Mouse (Mus musculus): ENCODE results near the gene Tenm4. TPM values are rescaled to one million over a fixed set of nuclear protein-coding genes. Genes with fewer than 3 reads are reported as not detected.

The Tenm4 gene
- polyA plus RNA-seq, 1 experiment from 2014 or later: 52.7 TPM

DNA sequence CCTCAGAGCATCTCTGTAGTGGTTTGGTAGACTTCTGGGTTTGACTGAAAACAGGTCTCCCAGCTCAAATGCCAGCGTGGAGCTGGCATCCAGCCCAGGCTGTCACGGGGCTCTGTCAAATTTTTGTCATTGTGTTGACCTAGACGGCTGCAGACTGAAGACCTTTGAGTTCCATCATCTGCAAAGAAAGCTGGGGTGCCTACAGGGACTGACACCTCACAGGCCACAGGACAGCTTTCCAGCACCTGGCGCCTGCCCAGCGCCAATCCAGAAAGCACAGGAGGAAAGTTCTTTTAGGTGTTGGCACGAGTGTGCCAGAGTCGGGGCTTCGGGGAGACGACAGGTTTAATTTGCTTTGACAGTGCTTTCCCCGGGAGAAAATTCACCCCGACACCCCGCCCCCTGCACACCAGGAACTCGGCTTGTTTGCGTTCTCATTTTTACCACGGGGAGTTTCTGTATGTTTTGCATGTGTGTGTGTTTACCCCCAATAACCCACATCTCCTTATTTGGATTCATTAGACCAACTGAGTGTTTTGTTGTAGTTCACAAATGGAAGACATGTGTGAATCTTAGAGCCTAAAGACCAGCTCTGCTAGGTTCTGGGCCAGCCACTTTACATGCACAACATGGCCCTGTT, 594.4 kb downstream of the Tenm4 start:
- Histone ChIP-seq H3K4me3 (no peak overlapping the region), H3K9ac (no peak overlapping the region), H3K4me1 (peaks cover 13% of the 10 kb centered on the region), H3K4me2 (no peak overlapping the region), H3K36me3 (replicated peaks) (no peaks in the 10 kb centered on the region), H3K27me3 (replicated peaks) (no peaks in the 10 kb centered on the region), H3K9me3 (no peaks in the 10 kb centered on the region), H3K27ac (no peak overlapping the region; the same call in 1 of the 2 replicates)
- no peak for ATAC-seq (replicated peaks)
- WGBS: 62% methylated on average over 15 of the region's 15 CpGs

GRCm38 (mm10) chr7:96767090-96767489, 596.0 kb downstream of the Tenm4 start:
- H3K27ac ChIP-seq: no peak overlapping the region
- WGBS: 70% methylated on average over 3 of the region's 3 CpGs
- no peaks in the 10 kb centered on the region for H3K9me3 ChIP-seq
- no peak overlapping the region for H3K9ac ChIP-seq
- H3K27me3 ChIP-seq (replicated peaks): no peaks in the 10 kb centered on the region
- H3K4me3 ChIP-seq: no peak overlapping the region
- peaks cover 7% of the 10 kb centered on the region; the same call in 1 of the 2 replicates for H3K4me1 ChIP-seq
- no peak for ATAC-seq (replicated peaks)
- no peak overlapping the region for H3K4me2 ChIP-seq
- no peaks in the 10 kb centered on the region for H3K36me3 ChIP-seq (replicated peaks)

GRCm38 (mm10) chr7:96768718-96769117, 597.7 kb downstream of the Tenm4 start:
- Histone ChIP-seq H3K27ac (no peak overlapping the region), H3K27me3 (replicated peaks) (no peaks in the 10 kb centered on the region), H3K9ac (no peak overlapping the region), H3K9me3 (no peaks in the 10 kb centered on the region), H3K4me2 (no peak overlapping the region), H3K4me3 (no peak overlapping the region), H3K36me3 (replicated peaks) (0 out of 2 replicates have a peak, but pooled peaks cover 3% of the 10 kb centered on the region), H3K4me1 (peaks cover 7% of the 10 kb centered on the region; the same call in 1 of the 2 replicates)
- 88% methylated on average over 6 of the region's 6 CpGs for WGBS
- no peak for ATAC-seq (replicated peaks)

GRCm38 (mm10) chr7:96769784-96770183, 598.7 kb downstream of the Tenm4 start:
- ATAC-seq (replicated peaks): no peak
- 78% methylated on average over 4 of the region's 4 CpGs for WGBS
- no peak overlapping the region for H3K4me3 ChIP-seq

DNA sequence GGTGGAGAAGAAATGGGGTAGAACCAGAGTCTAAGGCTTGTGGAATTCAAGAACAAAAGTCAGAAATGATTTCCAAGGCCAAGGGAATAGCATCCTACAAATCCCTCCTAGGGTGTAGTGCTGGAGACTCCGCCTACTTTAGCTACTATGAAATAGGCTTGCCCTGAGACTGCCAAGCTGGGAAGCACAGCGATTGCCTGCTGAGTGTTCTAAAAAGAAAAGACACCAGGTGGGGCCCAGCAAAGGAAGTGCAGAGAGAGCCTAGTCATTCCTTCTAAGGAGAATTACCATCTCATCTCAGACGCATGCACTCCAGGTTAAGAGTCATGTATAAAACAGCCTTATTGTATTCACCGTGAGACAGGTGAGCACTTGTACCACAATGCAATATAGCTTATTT, 601.9 kb downstream of the Tenm4 start:
- no peaks in the 10 kb centered on the region for H3K9me3 ChIP-seq
- H3K36me3 ChIP-seq (replicated peaks): 0 out of 2 replicates have a peak, but pooled peaks cover 3% of the 10 kb centered on the region
- no peak overlapping the region for H3K27ac ChIP-seq
- H3K9ac ChIP-seq: no peak overlapping the region
- H3K4me1 ChIP-seq: no peaks in the 10 kb centered on the region; the same call in 1 of the 2 replicates
- H3K27me3 ChIP-seq (replicated peaks): no peaks in the 10 kb centered on the region
- H3K4me3 ChIP-seq: no peak overlapping the region
- ATAC-seq (replicated peaks): no peak
- WGBS: 71% methylated on average over 4 of the region's 4 CpGs
- no peak overlapping the region for H3K4me2 ChIP-seq

More at GRCm38 (mm10) chr7:96769784-96770183, 598.7 kb downstream of the Tenm4 start:
- Histone ChIP-seq H3K9me3 (no peaks in the 10 kb centered on the region), H3K27me3 (replicated peaks) (no peaks in the 10 kb centered on the region), H3K36me3 (replicated peaks) (0 out of 2 replicates have a peak, but pooled peaks cover 3% of the 10 kb centered on the region), H3K4me2 (no peak overlapping the region), H3K4me1 (peaks cover 7% of the 10 kb centered on the region; the same call in 1 of the 2 replicates), H3K27ac (no peak overlapping the region), H3K9ac (no peak overlapping the region)

- Histone ChIP-seq H3K27me3 (replicated peaks) (no peaks in the 10 kb centered on the region), H3K4me3 (no peak overlapping the region), H3K9me3 (no peaks in the 10 kb centered on the region), H3K27ac (no peak overlapping the region), H3K36me3 (replicated peaks) (0 out of 2 replicates have a peak, but pooled peaks cover 3% of the 10 kb centered on the region), H3K9ac (no peak overlapping the region), H3K4me1 (no peaks in the 10 kb centered on the region; the same call in 1 of the 2 replicates), H3K4me2 (no peak overlapping the region)
- ATAC-seq (replicated peaks): no peak
- WGBS: 86% methylated on average over 17 of the region's 17 CpGs
These were observed 602.7 kb downstream of the Tenm4 start for GRCm38 (mm10) chr7:96773585-96774225.

- Histone ChIP-seq H3K27me3 (replicated peaks) (no peaks in the 10 kb centered on the region), H3K9me3 (no peaks in the 10 kb centered on the region), H3K9ac (no peak overlapping the region), H3K4me1 (no peaks in the 10 kb centered on the region; the same call in 1 of the 2 replicates), H3K4me3 (no peak overlapping the region), H3K27ac (no peak overlapping the region), H3K4me2 (no peak overlapping the region), H3K36me3 (replicated peaks) (0 out of 2 replicates have a peak, but pooled peaks cover 3% of the 10 kb centered on the region)
- WGBS: 39% methylated on average over 6 of the region's 6 CpGs
- no peak for ATAC-seq (replicated peaks)
These were observed 604.0 kb downstream of the Tenm4 start for GRCm38 (mm10) chr7:96775080-96775486.

- Histone ChIP-seq H3K36me3 (replicated peaks) (no peaks in the 10 kb centered on the region), H3K4me3 (no peak overlapping the region), H3K4me2 (no peak overlapping the region), H3K27me3 (replicated peaks) (no peaks in the 10 kb centered on the region), H3K27ac (no peak overlapping the region), H3K4me1 (no peaks in the 10 kb centered on the region; the same call in 1 of the 2 replicates), H3K9ac (no peak overlapping the region), H3K9me3 (no peaks in the 10 kb centered on the region)
- WGBS: 92% methylated on average over 8 of the region's 8 CpGs
- ATAC-seq (replicated peaks): no peak
These were observed 607.0 kb downstream of the Tenm4 start for GRCm38 (mm10) chr7:96777938-96778600.

DNA sequence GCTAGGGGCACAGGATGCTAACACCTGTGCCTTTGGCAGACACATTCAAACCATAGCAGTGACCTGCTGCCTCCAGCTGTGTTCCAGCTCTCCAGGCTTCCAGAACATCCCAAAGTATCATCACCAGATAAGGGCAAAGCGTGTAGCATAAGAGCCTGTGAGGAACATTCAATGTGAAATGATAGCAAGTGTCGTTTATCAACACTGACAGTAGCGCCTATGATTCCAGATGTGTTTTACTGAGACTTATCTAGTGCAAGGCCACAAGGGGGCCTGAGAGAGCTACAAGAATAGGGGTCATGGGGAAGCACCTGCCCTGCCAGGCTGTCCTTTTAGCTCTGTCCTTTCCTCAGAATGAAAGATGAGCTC, 607.5 kb downstream of the Tenm4 start:
- H3K9me3 ChIP-seq: no peaks in the 10 kb centered on the region
- no peak overlapping the region for H3K4me3 ChIP-seq
- H3K36me3 ChIP-seq (replicated peaks): no peaks in the 10 kb centered on the region
- no peaks in the 10 kb centered on the region for H3K27me3 ChIP-seq (replicated peaks)
- no peak overlapping the region for H3K9ac ChIP-seq
- no peak overlapping the region for H3K27ac ChIP-seq
- WGBS: 78% methylated on average over 3 of the region's 3 CpGs
- H3K4me1 ChIP-seq: no peaks in the 10 kb centered on the region; the same call in 1 of the 2 replicates
- ATAC-seq (replicated peaks): no peak
- no peak overlapping the region for H3K4me2 ChIP-seq

GRCm38 (mm10) chr7:96780556-96780955, 609.5 kb downstream of the Tenm4 start:
- Histone ChIP-seq H3K4me2 (no peak overlapping the region), H3K27ac (no peak overlapping the region), H3K9ac (no peak overlapping the region), H3K36me3 (replicated peaks) (no peaks in the 10 kb centered on the region), H3K27me3 (replicated peaks) (no peaks in the 10 kb centered on the region), H3K4me3 (no peak overlapping the region), H3K4me1 (no peaks in the 10 kb centered on the region; the same call in 1 of the 2 replicates), H3K9me3 (no peaks in the 10 kb centered on the region)
- no peak for ATAC-seq (replicated peaks)
- 100% methylated on average over 1 of the region's 1 CpGs for WGBS

DNA sequence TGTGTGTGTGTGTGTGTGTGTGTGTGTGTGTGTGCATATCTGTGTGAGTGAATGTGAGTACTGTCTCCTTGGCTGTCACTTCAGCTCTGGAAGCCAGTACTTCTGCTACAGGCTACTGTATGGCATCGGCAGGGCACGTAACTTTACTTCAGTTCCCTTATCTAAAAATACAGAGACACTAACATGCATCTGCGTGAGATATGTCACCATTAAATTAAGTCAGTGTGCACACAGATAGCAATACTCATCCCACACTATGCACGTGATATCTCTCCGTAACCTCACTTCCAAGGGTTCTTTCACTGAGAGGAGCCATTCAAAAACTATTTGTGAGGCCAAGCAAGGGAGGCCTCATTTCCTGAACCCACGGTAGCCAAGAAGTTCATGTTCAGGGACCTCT, 610.0 kb downstream of the Tenm4 start:
- Histone ChIP-seq H3K27me3 (replicated peaks) (no peaks in the 10 kb centered on the region), H3K27ac (no peak overlapping the region), H3K36me3 (replicated peaks) (no peaks in the 10 kb centered on the region), H3K4me2 (no peak overlapping the region), H3K9ac (no peak overlapping the region), H3K4me3 (no peak overlapping the region), H3K9me3 (no peaks in the 10 kb centered on the region), H3K4me1 (peaks cover 4% of the 10 kb centered on the region; the same call in 1 of the 2 replicates)
- WGBS: 80% methylated on average over 6 of the region's 6 CpGs
- ATAC-seq (replicated peaks): no peak

DNA sequence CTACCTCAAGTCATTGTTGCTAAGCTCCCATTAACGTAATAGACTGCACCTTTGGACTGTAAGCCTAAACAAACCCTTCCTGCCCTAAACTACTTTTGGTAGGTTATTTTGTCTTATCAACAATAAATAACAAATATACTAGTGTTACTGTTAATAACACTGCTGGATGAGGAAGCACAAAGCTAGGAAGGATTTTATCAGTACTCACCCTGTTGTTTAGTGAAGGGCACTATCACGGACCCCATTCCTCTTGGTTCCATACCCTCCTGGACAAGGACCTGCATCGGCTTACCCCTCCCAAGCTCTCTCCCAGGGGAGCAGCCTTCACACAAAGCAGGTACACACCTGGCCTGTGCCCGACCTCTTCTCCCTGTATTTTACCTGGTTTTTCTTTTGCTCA, 611.6 kb downstream of the Tenm4 start:
- Histone ChIP-seq H3K27ac (no peak overlapping the region), H3K4me1 (peaks cover 12% of the 10 kb centered on the region; the same call in 1 of the 2 replicates), H3K4me2 (no peak overlapping the region), H3K27me3 (replicated peaks) (no peaks in the 10 kb centered on the region), H3K9ac (no peak overlapping the region), H3K4me3 (no peak overlapping the region), H3K9me3 (no peaks in the 10 kb centered on the region), H3K36me3 (replicated peaks) (no peaks in the 10 kb centered on the region)
- no peak for ATAC-seq (replicated peaks)
- WGBS: 91% methylated on average over 4 of the region's 4 CpGs

All from midbrain, embryonic 15.5 days (tissue).